Mouse (Mus musculus) central nervous system, embryonic 11.5 days (tissue): ENCODE data around the gene Ms4a2. TPM values are rescaled to one million over a fixed set of nuclear protein-coding genes. Genes with fewer than 3 reads are reported as not detected.

Experiments
- polyA plus RNA-seq: library from polyadenylated mRNA; depleted of rRNA; stranded (reverse); fragments of >200 nt; gene quantifications from 2 replicates; pipeline ENCODE4 v1.2.3, GENCODE M21; 2012; rRNA removed

Gene Ms4a2
- 0.19 TPM in 1 of 2 replicates, not detected in the other for polyA plus RNA-seq

GRCm38 (mm10) chr19:11623551-11623950 is at the start of gene Ms4a2:
Gene Ms4a2 (minus strand): TSS chr19:11623719.

GRCm38 (mm10) chr19:11660459-11660858 is 36.9 kb upstream of the Ms4a2 start, which contains the start of gene Oosp2:
Gene Oosp2 (minus strand): TSS chr19:11660559.

GRCm38 (mm10) chr19:11640732-11641131 is 17.2 kb upstream of the Ms4a2 start, which contains the start of gene Ms4a3:
Gene Ms4a3 (minus strand): TSS chr19:11640851.

DNA sequence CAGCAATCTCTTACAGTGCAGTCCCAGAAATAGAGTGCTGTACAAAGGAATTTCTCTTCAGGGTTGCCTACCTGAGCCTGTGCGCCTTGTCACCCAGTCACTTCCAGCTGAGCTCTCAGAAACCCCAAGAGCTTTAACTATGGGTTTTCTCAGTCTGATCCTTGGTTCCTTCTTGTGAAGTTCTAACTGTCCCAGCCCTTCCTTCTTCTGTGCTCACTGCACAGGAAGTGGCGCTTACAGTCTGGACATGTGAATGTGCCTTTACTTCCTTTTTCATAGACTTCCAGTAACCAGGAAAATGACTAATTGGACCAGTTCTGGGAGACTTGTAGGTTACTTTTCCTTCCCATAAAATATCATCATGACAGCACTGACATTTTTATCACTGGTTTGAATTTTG is 18.9 kb downstream of the Ms4a2 start, which contains the start of gene Ms4a6d:
Gene Ms4a6d, minus strand, starts transcription at position 247 of the 400 bp plus-strand sequence.

Other genes starting within 250 kb of the Ms4a2 start
- gene Ms4a4a, start 248.2 kb downstream of the Ms4a2 start, polyA plus RNA-seq = 0.66 and 0.78 TPM in 2 replicates
- 0.44 TPM in 1 of 2 replicates, not detected in the other for gene Ms4a4c, start 218.9 kb downstream of the Ms4a2 start, polyA plus RNA-seq
- gene Ms4a4b, start 180.2 kb downstream of the Ms4a2 start, polyA plus RNA-seq = not detected in 2 replicates
- 2.6 and 3.3 TPM in 2 replicates for gene Ms4a6c, start 154.4 kb downstream of the Ms4a2 start, polyA plus RNA-seq
- 0.04 and 0.10 TPM in 2 replicates for gene Gm8369, start 137.8 kb downstream of the Ms4a2 start, polyA plus RNA-seq
- 2.4 and 2.9 TPM in 2 replicates for gene Ms4a6b, start 107.2 kb downstream of the Ms4a2 start, polyA plus RNA-seq
- gene Ms4a4d, start 86.9 kb downstream of the Ms4a2 start, polyA plus RNA-seq = 0.20 and 0.32 TPM in 2 replicates
- 1.1 and 1.9 TPM in 2 replicates for gene Ms4a6d, start 18.9 kb downstream of the Ms4a2 start, polyA plus RNA-seq
- gene Ms4a3, start 17.1 kb upstream of the Ms4a2 start, polyA plus RNA-seq = 0.25 and 0.50 TPM in 2 replicates
- not detected in 2 replicates for gene Oosp2, start 36.8 kb upstream of the Ms4a2 start, polyA plus RNA-seq
- not detected in 2 replicates for gene Oosp1, start 67.4 kb upstream of the Ms4a2 start, polyA plus RNA-seq
- gene Oosp3, start 73.3 kb upstream of the Ms4a2 start, polyA plus RNA-seq = not detected in 2 replicates
- gene Gif, start 123.8 kb upstream of the Ms4a2 start, polyA plus RNA-seq = not detected in 2 replicates
- gene Mrpl16, start 146.7 kb upstream of the Ms4a2 start, polyA plus RNA-seq = 36.8 and 39.9 TPM in 2 replicates
- gene Stx3, start 195.7 kb upstream of the Ms4a2 start, polyA plus RNA-seq = 11.3 and 13.5 TPM in 2 replicates
- not detected in 2 replicates for gene Olfr1417, start 215.5 kb upstream of the Ms4a2 start, polyA plus RNA-seq
- not detected in 2 replicates for gene Olfr1418, start 237.3 kb upstream of the Ms4a2 start, polyA plus RNA-seq